Mouse (Mus musculus) stomach, postnatal 0 days (tissue): ENCODE measurements around the gene Epc2.

Experiments
- CTCF ChIP-seq: IDR thresholded peaks from 2 replicates; pipeline ENCODE4 v1.5.1; 2016; ENCODE audit warnings: antibody characterized with exemption, low read depth, mild to moderate bottlenecking, moderate library complexity
- EP300 ChIP-seq: optimal IDR thresholded peaks from 2 replicates; pipeline ENCODE3; 2016; ENCODE audit warnings: antibody characterized with exemption

DNA sequence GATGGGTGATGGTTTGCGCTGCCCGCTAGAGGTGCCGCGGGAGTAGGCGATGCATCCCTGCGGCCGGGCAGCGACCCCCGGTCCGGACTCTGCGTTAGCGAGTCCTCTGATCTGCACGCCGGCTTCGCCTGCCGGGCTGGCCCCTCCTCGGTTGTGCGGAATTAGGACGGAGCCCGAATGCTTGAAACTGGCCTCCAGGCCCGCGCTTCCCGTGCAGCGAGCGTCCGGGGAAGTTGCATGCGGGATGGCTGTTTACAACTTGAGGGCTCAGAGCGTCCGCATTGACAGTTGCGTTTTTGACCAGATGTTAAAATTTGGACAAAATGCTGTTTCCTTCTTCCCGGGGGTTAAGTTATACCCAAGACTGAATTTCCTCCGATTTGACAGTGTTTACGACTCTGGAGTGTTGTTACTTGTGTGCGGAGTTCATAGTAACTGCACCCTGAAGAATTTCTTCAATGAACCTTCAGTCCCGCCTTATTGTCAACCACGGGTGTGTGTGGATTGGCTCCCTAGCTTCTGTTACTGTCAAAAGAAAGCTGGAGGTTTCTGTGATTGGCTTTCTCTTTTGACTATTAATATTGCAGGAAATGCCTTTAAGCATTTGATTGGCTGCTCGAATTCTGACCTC, 1.3 kb downstream of the Epc2 start:
- TF ChIP-seq CTCF (no peak), EP300 (no peak)
